Mouse (Mus musculus): ENCODE results near the gene Sema5b. TPM values are rescaled to one million over a fixed set of nuclear protein-coding genes. Genes with fewer than 3 reads are reported as not detected.

The Sema5b gene
- polyA plus RNA-seq, 1 experiment, result not detected

DNA sequence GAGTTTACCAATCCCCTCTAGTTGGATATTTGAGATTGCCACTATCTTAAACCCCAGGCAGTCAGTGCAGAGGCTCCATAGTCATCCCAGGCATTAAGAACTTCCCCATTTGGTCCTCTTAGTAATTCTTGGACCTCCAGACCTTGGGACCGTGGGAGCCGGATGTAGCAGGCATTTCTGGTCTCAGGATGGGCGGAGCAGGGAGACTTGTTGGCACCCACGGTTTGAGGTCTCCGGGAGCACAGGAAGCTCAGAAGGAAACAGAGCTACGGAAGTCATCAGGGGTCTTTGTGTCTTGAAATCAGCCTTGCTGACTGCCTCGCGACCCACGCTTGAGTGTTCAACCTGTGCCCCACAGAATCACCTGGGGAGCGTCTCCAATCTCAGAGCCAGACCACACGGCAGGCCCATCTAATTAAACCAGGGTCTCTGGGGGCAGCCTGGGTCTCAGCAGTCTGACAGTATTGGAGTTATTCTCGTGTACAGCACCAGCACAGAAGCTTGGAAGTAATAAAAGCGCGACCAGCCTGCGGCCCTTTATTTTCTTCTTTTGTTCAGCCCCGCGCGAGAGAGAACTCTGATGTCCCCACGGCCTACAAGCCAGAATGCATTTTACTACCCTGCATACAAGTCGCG, 24.9 kb upstream of the Sema5b start:
- 48% methylated on average over 21 of the region's 21 CpGs for WGBS
- H3K27ac ChIP-seq (ENCODE audit: control insufficient read depth, insufficient read depth, low read depth, low read length, poor library complexity), result no peak overlapping the region
- TF ChIP-seq POLR2A (IDR thresholded peaks at IDR 0.05; ENCODE audit: borderline replicate concordance, control insufficient read depth, low read depth, low read length), result no peak
- no peak for TF ChIP-seq CTCF (IDR thresholded peaks at IDR 0.05; ENCODE audit: control insufficient read depth, insufficient read depth, low read length)
- H3K4me1 ChIP-seq (ENCODE audit: control insufficient read depth, insufficient read depth, low read length), result no peaks in the 10 kb centered on the region
- no peak overlapping the region for H3K4me3 ChIP-seq (replicated peaks; ENCODE audit: control insufficient read depth, low read depth, low read length)

DNA sequence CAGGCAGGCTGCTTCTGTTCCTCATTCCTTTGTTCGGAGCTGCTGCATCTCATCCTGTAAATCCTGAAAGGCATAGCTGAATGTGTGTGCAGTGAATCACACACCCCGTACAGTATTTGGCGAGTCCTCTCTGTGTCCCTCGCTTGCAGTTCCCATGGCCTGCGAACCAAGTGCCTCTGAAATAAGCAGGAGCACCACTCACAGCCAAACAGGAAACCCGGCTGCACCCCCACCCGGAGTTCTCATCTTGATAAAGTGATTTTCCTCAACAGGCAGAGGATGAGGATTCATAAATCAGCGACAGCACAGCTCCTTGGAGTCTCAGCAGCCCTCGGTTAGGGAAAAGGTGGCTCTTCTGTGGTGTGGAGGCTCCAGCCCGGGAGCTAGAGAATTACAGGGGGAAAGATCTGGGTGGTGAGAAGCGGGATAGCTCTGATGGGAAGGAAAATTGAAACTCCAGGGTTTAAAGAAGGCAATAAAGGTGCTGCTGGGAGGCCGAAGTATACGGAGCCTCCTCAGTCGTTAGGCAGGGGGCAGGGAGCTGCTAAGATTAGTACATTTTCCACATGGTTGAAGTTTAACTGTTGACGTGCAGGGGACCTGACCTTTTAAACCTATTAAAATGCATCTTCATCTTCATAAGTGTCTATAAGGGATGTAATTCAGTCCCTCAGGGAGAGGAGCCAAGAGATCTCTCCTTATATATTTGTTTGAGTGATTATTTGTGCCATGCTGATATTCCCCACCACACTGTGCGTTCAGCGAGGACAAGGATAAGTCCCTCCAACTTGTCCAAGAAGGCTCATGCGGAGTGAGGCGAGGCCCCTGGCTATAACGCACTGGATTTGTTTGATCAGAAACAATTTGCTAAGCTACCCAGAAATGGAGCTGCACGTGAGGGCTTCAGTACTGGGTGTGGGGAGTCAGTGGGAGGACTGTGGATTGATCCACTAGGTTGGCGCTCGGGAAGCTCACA, 22.7 kb upstream of the Sema5b start:
- H3K4me3 ChIP-seq (replicated peaks; ENCODE audit: control insufficient read depth, low read depth, low read length), result no peak overlapping the region
- no peak for TF ChIP-seq CTCF (IDR thresholded peaks at IDR 0.05; ENCODE audit: control insufficient read depth, insufficient read depth, low read length)
- no peak for TF ChIP-seq POLR2A (IDR thresholded peaks at IDR 0.05; ENCODE audit: borderline replicate concordance, control insufficient read depth, low read depth, low read length)
- H3K27ac ChIP-seq (ENCODE audit: control insufficient read depth, insufficient read depth, low read depth, low read length, poor library complexity), result no peak overlapping the region
- WGBS, result 44% methylated on average over 23 of the region's 23 CpGs
- H3K4me1 ChIP-seq (ENCODE audit: control insufficient read depth, insufficient read depth, low read length), result no peaks in the 10 kb centered on the region

DNA sequence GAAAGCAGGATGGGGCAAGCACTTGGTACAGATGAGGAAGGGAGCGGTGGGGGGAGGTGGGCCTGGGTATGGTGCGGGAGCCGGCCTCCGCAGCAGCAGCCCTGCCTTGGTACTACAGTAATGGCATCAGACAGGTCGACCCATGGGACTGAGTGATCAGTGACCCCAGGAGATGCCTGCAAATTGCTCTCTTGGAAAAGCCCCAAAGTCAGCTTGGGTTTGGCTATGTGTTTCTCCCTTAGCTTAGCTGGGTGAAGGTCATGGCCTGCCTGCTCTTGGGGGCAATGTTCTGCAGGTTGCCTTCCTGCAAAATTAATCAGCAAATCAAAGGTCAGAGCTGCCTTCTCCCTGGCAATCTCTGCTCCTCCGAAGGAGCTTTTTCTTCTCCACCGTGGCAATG, 21.7 kb upstream of the Sema5b start:
- 63% methylated on average over 7 of the region's 7 CpGs for WGBS

DNA sequence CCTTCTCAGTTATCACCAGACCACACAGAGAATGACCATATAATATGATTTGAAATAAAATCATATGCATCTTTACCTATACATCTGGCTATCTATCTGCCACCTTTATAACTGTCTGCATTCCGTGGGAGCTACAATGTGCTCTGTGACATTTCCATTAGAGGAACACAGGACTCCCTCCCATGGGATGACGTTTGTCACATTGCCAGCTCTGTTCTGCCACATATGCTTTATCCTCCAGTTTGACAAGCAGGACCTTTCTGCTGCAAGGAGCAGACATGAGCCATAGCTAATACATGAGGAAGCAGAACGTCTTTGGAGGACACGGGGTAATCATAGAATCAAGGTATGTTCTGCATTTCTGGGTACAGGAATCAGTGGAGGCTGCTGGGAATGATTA, 16.7 kb upstream of the Sema5b start:
- no peak overlapping the region for H3K4me3 ChIP-seq (replicated peaks; ENCODE audit: control insufficient read depth, low read depth, low read length)
- H3K27ac ChIP-seq (ENCODE audit: control insufficient read depth, insufficient read depth, low read depth, low read length, poor library complexity), result no peak overlapping the region
- 69% methylated on average over 4 of the region's 4 CpGs for WGBS
- TF ChIP-seq POLR2A (IDR thresholded peaks at IDR 0.05; ENCODE audit: borderline replicate concordance, control insufficient read depth, low read depth, low read length) (no peak), CTCF (IDR thresholded peaks at IDR 0.05; ENCODE audit: control insufficient read depth, insufficient read depth, low read length) (no peak)
- H3K4me1 ChIP-seq (ENCODE audit: control insufficient read depth, insufficient read depth, low read length), result no peaks in the 10 kb centered on the region

More for the DNA sequence above, 21.7 kb upstream of the Sema5b start:
- Histone ChIP-seq H3K27ac (ENCODE audit: control insufficient read depth, insufficient read depth, low read depth, low read length, poor library complexity) (no peak overlapping the region), H3K4me1 (ENCODE audit: control insufficient read depth, insufficient read depth, low read length) (no peaks in the 10 kb centered on the region), H3K4me3 (replicated peaks; ENCODE audit: control insufficient read depth, low read depth, low read length) (no peak overlapping the region)
- TF ChIP-seq POLR2A (IDR thresholded peaks at IDR 0.05; ENCODE audit: borderline replicate concordance, control insufficient read depth, low read depth, low read length) (no peak), CTCF (IDR thresholded peaks at IDR 0.05; ENCODE audit: control insufficient read depth, insufficient read depth, low read length) (no peak)

DNA sequence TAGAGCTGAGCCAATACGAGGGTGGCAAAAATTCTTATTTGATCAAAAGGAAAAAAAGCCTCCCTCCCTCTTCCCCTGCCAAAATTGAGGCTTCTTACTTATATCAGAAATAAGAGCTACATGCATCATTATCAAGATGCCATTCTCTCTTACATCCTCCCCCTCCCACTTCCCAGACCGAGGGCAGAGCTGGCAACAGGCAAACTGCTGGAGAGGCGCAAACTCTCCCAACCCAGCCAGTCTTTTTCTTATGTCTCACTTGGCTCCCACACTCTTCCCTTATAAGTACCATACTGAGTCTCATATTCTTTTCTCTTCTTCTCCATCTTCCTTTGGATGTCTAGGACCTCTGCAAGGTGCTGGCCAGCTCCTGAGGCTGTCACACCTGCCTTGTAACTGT, 6.3 kb upstream of the Sema5b start:
- WGBS, result 60% methylated on average over 3 of the region's 3 CpGs
- TF ChIP-seq POLR2A (IDR thresholded peaks at IDR 0.05; ENCODE audit: borderline replicate concordance, control insufficient read depth, low read depth, low read length), result no peak
- no peak for TF ChIP-seq CTCF (IDR thresholded peaks at IDR 0.05; ENCODE audit: control insufficient read depth, insufficient read depth, low read length)
- H3K4me3 ChIP-seq (replicated peaks; ENCODE audit: control insufficient read depth, low read depth, low read length), result no peak overlapping the region
- no peak overlapping the region for H3K27ac ChIP-seq (ENCODE audit: control insufficient read depth, insufficient read depth, low read depth, low read length, poor library complexity)
- no peaks in the 10 kb centered on the region for H3K4me1 ChIP-seq (ENCODE audit: control insufficient read depth, insufficient read depth, low read length)

DNA sequence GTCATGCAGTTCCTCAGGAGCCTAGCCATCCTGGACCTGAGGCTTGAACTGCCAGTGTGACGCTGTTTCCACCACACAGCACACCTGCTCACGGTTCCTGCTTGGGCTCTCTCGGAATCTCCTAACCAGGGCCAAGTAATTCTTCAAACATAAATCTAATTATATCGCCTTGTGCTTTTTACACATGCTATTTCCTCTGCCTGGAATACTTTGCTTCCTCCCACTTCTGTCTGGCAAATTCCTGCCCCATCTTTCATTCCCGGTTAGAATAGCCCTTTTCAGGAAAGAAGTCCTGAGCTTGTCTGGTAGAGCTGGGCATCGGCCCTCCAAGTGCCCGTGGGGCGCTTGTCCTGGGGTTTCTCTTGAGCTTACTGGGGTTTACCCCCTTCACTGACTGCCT, 3.3 kb upstream of the Sema5b start:
- TF ChIP-seq CTCF (IDR thresholded peaks at IDR 0.05; ENCODE audit: control insufficient read depth, insufficient read depth, low read length) (no peak), POLR2A (IDR thresholded peaks at IDR 0.05; ENCODE audit: borderline replicate concordance, control insufficient read depth, low read depth, low read length) (no peak)
- H3K4me1 ChIP-seq (ENCODE audit: control insufficient read depth, insufficient read depth, low read length), result no peaks in the 10 kb centered on the region
- no peak overlapping the region for H3K4me3 ChIP-seq (replicated peaks; ENCODE audit: control insufficient read depth, low read depth, low read length)
- WGBS, result 54% methylated on average over 8 of the region's 8 CpGs
- no peak overlapping the region for H3K27ac ChIP-seq (ENCODE audit: control insufficient read depth, insufficient read depth, low read depth, low read length, poor library complexity)

DNA sequence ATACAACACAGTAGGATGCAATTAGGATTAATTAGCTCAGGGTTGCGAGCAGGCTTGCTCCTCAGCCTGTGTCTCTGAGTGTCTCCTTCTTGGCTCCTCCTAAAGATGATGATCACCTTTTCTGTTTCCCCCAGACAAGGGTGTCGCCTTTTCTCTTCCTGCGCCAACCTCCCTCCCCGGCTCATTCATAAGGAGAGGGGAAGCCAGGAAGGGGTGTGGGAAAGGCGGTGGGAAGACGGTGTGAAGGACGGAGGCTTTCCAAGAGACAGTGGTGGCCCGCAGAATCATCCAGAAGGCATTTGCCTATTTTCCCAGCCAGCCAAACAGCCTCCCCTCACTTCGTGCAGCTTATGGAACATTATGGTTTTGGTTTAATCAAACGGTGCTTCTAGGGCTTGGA, 1.9 kb upstream of the Sema5b start:
- 46% methylated on average over 10 of the region's 10 CpGs for WGBS
- no peak for TF ChIP-seq CTCF (IDR thresholded peaks at IDR 0.05; ENCODE audit: control insufficient read depth, insufficient read depth, low read length)
- no peak for TF ChIP-seq POLR2A (IDR thresholded peaks at IDR 0.05; ENCODE audit: borderline replicate concordance, control insufficient read depth, low read depth, low read length)
- Histone ChIP-seq H3K4me1 (ENCODE audit: control insufficient read depth, insufficient read depth, low read length) (no peaks in the 10 kb centered on the region; the same call in 1 of the 2 replicates), H3K27ac (ENCODE audit: control insufficient read depth, insufficient read depth, low read depth, low read length, poor library complexity) (no peak overlapping the region), H3K4me3 (replicated peaks; ENCODE audit: control insufficient read depth, low read depth, low read length) (no peak overlapping the region)
